Mouse (Mus musculus) adrenal gland (tissue): Measurements from ENCODE around the gene Spata48.

Experiments
- intact Hi-C: fragments of 180-260 bp; cut with DNase I; formaldehyde crosslinking; loops from one replicate; pipeline ENCODE4 v1.15.1; 2025
- long read RNA-seq, 2 experiments: library from polyadenylated mRNA; unstranded; transcript quantifications; one replicate each; pipeline ENCODE4 v2.0.0; 2020; ENCODE audit warnings: borderline replicate concordance in 1 of 2; ENCODE audit not compliant: insufficient replicate concordance in 1 of 2

The Spata48 gene
- long read RNA-seq, experiment 1, partial matches to known transcripts: 0 of 2 reads
- long read RNA-seq, experiment 1, other reads (novel, unspliced or antisense): 2 of 2 reads
- long read RNA-seq, experiment 2, partial matches to known transcripts: 0 of 1 reads
- long read RNA-seq, experiment 2, other reads (novel, unspliced or antisense): 1 of 1 reads

GRCm38 (mm10) chr11:11461635-11462560 is at the start of gene Spata48, which contains the start of gene Zpbp:
Spata48 (plus strand) TSS chr11:11462094.
Zpbp (minus strand) TSS chr11:11462408.
- intact Hi-C loops: loop anchor here (1.0 kb wide), 1 partner anchor 326 kb away; no protein-coding TSS in a partner anchor

- intact Hi-C loops: no loop called here
Measured at GRCm38 (mm10) chr11:11414188-11414587, 47.7 kb upstream of the Spata48 start.

GRCm38 (mm10) chr11:11417356-11417755 is 44.5 kb upstream of the Spata48 start:
- intact Hi-C loops: no loop called here

- intact Hi-C loops: no loop called here
Measured at GRCm38 (mm10) chr11:11455037-11455436, 6.9 kb upstream of the Spata48 start.

GRCm38 (mm10) chr11:11462561-11462890 is 632 bp downstream of the Spata48 start:
- intact Hi-C loops: no loop called here

- intact Hi-C loops: no loop called here
Measured at GRCm38 (mm10) chr11:11468924-11469323, 7.0 kb downstream of the Spata48 start.

GRCm38 (mm10) chr11:11484378-11484777 is 22.5 kb downstream of the Spata48 start:
- intact Hi-C loops: no loop called here

GRCm38 (mm10) chr11:11492044-11492443 is 30.1 kb downstream of the Spata48 start:
- intact Hi-C loops: no loop called here

GRCm38 (mm10) chr11:11495697-11496096 is 33.8 kb downstream of the Spata48 start:
- intact Hi-C loops: no loop called here

- intact Hi-C loops: loop anchor here (2.0 kb wide), 1 partner anchor 289 kb away; no protein-coding TSS in a partner anchor
Measured at GRCm38 (mm10) chr11:11499944-11500343, 38.0 kb downstream of the Spata48 start.

GRCm38 (mm10) chr11:11506187-11506586 is 44.3 kb downstream of the Spata48 start:
- intact Hi-C loops: no loop called here

- intact Hi-C loops: no loop called here
Measured at GRCm38 (mm10) chr11:11509413-11509812, 47.5 kb downstream of the Spata48 start.

- intact Hi-C loops: no loop called here
Measured at GRCm38 (mm10) chr11:11512056-11512455, 50.2 kb downstream of the Spata48 start.

GRCm38 (mm10) chr11:11513008-11513799 is 51.3 kb downstream of the Spata48 start:
- intact Hi-C loops: no loop called here

GRCm38 (mm10) chr11:11514920-11515319 is 53.0 kb downstream of the Spata48 start:
- intact Hi-C loops: no loop called here

- intact Hi-C loops: no loop called here
Measured at GRCm38 (mm10) chr11:11517781-11518435, 56.0 kb downstream of the Spata48 start.

- intact Hi-C loops: no loop called here
Measured at GRCm38 (mm10) chr11:11519255-11520243, 57.7 kb downstream of the Spata48 start.

GRCm38 (mm10) chr11:11521908-11522441 is 60.1 kb downstream of the Spata48 start:
- intact Hi-C loops: no loop called here

- intact Hi-C loops: no loop called here
Measured at GRCm38 (mm10) chr11:11528760-11529159, 66.9 kb downstream of the Spata48 start.

- intact Hi-C loops: no loop called here
Measured at GRCm38 (mm10) chr11:11529165-11529564, 67.3 kb downstream of the Spata48 start.
